Mouse (Mus musculus): ENCODE measurements around the gene Ptbp3. TPM values are rescaled to one million over a fixed set of nuclear protein-coding genes. Genes with fewer than 3 reads are reported as not detected.

The Ptbp3 gene
- polyA plus RNA-seq, 1 experiment from 2014 or later = 30.3 TPM

DNA sequence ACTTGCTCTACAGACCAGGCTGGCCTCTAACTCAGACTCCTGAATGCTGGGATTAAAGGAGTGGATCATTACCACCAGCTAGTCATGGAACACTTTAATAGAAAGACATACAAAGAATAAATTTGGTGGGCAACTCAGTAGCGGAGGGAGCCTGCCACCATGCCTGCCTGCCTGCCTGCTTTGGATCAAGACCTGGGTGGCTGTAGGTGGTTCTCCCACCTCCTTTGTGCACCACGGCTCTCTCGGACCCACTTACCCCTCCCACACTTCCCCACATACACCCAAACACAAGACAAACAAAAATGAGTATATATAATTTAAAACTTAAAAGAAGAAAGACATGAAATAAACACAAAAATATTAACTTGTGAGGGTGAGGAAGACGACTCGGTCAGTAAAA lies 92.1 kb downstream of the Ptbp3 start:
- H3K27me3 ChIP-seq (ENCODE audit: control insufficient read depth, insufficient read depth, low read length) = no peaks in the 10 kb centered on the region
- DNase-seq (ENCODE audit: low spot score) = no peak
- no peaks in the 10 kb centered on the region for H3K36me3 ChIP-seq (ENCODE audit: control insufficient read depth, insufficient read depth, low read length)
- WGBS = 90% methylated on average over 5 of the region's 5 CpGs
- no peaks in the 10 kb centered on the region for H3K4me1 ChIP-seq (replicated peaks; ENCODE audit: control insufficient read depth, insufficient read depth, low read length)
- H3K9ac ChIP-seq (ENCODE audit: low read length) = no peak overlapping the region
- H3K27ac ChIP-seq (ENCODE audit: low read depth, low read length) = no peak overlapping the region
- H3K4me2 ChIP-seq (ENCODE audit: low read depth, low read length, severe bottlenecking) = no peak overlapping the region
- no peak for ATAC-seq (replicated peaks; ENCODE audit: low FRiP score)
- no peaks in the 10 kb centered on the region for H3K9me3 ChIP-seq (ENCODE audit: control insufficient read depth, low read length)
- H3K4me3 ChIP-seq (ENCODE audit: low read depth, low read length) = no peak overlapping the region

DNA sequence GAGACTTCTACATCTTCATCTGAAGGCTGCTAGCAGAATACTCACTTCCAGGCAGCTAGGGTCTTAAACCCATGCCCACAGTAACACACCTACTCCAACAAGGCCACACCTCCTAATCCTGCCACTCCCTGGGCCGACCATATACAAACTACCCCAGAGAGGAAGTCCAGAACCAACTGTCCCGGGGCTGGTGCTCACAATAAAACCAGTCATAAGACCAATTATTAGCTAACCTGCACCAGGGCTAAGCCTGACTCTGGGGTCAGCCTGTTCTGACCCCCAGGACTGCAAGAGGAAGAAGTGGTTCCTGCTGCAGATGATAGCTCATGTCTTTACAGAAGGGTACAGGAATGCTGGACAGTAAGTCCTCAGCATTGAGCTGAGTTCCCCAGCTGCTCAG lies 93.7 kb downstream of the Ptbp3 start:
- H3K9ac ChIP-seq (ENCODE audit: low read length) = no peak overlapping the region
- DNase-seq (ENCODE audit: low spot score) = no peak
- no peak overlapping the region for H3K27ac ChIP-seq (ENCODE audit: low read depth, low read length)
- no peaks in the 10 kb centered on the region for H3K4me1 ChIP-seq (replicated peaks; ENCODE audit: control insufficient read depth, insufficient read depth, low read length)
- no peak overlapping the region for H3K4me2 ChIP-seq (ENCODE audit: low read depth, low read length, severe bottlenecking)
- H3K36me3 ChIP-seq (ENCODE audit: control insufficient read depth, insufficient read depth, low read length) = no peaks in the 10 kb centered on the region
- no peaks in the 10 kb centered on the region for H3K9me3 ChIP-seq (ENCODE audit: control insufficient read depth, low read length)
- H3K4me3 ChIP-seq (ENCODE audit: low read depth, low read length) = no peak overlapping the region
- WGBS = 74% methylated on average over 2 of the region's 2 CpGs
- ATAC-seq (replicated peaks; ENCODE audit: low FRiP score) = no peak
- no peaks in the 10 kb centered on the region for H3K27me3 ChIP-seq (ENCODE audit: control insufficient read depth, insufficient read depth, low read length)

DNA sequence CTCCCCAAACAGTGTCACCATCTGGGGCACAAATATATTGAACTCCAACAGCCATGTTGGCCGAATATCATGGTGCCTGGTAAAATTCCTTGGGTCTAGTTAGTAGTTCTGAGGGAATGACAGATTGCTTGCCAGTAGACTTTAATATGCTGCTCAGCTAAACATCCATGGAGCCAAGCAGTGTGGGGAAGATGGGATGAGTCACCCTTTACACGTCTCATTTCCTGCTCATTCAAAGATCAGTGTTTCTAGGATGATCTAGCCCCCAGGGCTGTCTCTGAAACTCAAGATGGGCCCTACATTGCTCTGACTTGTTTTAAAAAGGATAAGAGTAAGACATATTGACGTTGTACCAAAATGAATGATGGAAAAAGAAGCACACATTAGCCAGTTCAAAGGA lies 95.1 kb downstream of the Ptbp3 start:
- Histone ChIP-seq H3K4me2 (ENCODE audit: low read depth, low read length, severe bottlenecking) (no peak overlapping the region), H3K36me3 (ENCODE audit: control insufficient read depth, insufficient read depth, low read length) (no peaks in the 10 kb centered on the region), H3K27me3 (ENCODE audit: control insufficient read depth, insufficient read depth, low read length) (no peaks in the 10 kb centered on the region), H3K4me1 (replicated peaks; ENCODE audit: control insufficient read depth, insufficient read depth, low read length) (no peaks in the 10 kb centered on the region), H3K27ac (ENCODE audit: low read depth, low read length) (no peak overlapping the region), H3K4me3 (ENCODE audit: low read depth, low read length) (no peak overlapping the region), H3K9ac (ENCODE audit: low read length) (no peak overlapping the region), H3K9me3 (ENCODE audit: control insufficient read depth, low read length) (no peaks in the 10 kb centered on the region)
- no peak for ATAC-seq (replicated peaks; ENCODE audit: low FRiP score)
- no peak for DNase-seq (ENCODE audit: low spot score)
- WGBS = 80% methylated on average over 3 of the region's 3 CpGs

DNA sequence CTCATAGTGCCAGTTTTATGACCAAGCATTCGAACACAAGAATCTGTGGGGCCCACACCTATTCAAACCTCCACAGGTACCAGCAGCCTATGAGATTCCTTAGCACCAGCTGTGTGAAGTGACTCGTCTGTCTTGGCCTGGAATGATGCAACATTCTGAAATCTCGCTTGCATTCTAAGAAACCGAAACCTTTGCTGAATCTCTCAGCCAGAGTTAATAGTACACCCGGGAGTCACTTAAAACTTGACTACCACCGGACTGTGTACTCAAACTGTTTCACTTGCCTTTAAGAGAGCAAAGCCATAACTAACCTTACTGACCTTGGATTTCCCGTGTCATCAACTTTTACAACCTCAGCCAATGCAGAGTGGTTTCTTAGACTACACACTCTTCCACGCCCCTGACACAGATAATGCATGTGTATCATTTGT lies 96.6 kb downstream of the Ptbp3 start:
- Histone ChIP-seq H3K4me1 (replicated peaks; ENCODE audit: control insufficient read depth, insufficient read depth, low read length) (no peaks in the 10 kb centered on the region), H3K4me2 (ENCODE audit: low read depth, low read length, severe bottlenecking) (no peak overlapping the region), H3K36me3 (ENCODE audit: control insufficient read depth, insufficient read depth, low read length) (no peaks in the 10 kb centered on the region), H3K9ac (ENCODE audit: low read length) (no peak overlapping the region), H3K27ac (ENCODE audit: low read depth, low read length) (no peak overlapping the region), H3K9me3 (ENCODE audit: control insufficient read depth, low read length) (no peaks in the 10 kb centered on the region), H3K27me3 (ENCODE audit: control insufficient read depth, insufficient read depth, low read length) (no peaks in the 10 kb centered on the region), H3K4me3 (ENCODE audit: low read depth, low read length) (no peak overlapping the region)
- ATAC-seq (replicated peaks; ENCODE audit: low FRiP score) (no peak), DNase-seq (ENCODE audit: low spot score) (no peak)
- 89% methylated on average over 8 of the region's 8 CpGs for WGBS

DNA sequence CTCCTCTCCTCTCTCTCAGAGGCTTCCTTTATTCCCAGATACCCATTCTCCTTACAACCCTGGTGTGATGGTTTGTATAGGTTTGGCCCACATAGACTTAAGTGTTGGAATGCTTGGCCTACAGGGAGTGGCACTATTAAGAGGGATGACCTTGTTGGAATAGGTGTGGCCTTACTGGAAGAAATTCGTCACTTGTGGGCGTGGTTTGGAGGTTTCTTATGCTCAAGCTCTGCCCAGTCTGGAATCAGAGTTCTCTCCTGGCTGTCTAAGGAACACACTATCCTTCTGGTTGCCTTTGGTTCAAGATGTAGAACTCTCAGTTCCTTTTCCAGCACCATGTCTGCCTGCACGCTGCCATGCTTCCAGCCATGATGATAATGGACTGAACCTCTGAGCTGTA lies 98.3 kb downstream of the Ptbp3 start:
- WGBS = 89% methylated on average over 3 of the region's 3 CpGs
- Histone ChIP-seq H3K36me3 (ENCODE audit: control insufficient read depth, insufficient read depth, low read length) (no peaks in the 10 kb centered on the region), H3K27ac (ENCODE audit: low read depth, low read length) (no peak overlapping the region)

DNA sequence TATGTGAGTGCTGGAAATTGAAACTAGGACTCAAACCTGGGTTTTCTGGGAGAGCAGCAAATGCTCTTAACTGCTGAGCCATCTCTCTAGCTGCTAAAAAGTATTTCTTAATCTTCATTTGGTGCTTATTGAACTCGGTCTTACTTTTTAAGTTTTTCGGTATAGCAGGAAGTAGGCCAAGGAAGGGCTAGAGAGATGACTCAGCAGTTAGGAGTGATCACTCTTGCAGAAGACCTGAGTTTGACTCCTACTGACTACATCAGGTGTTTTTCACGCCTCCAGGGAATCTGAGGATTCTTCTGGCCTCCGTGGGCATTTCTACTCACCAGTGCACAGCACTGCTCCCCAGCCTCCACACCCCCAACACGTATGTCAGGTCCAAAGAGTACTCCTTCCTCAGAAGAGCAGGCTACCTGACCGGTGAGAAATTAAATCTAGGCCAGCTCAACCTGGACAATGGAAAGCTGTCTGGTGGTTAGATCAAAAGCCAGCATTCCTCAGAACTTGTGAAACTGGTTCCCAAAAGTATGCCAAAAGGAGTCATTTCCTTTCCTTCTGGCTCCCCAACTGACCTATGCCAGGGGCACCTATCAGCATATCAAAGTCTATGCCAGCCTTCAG lies 98.8 kb downstream of the Ptbp3 start:
- Histone ChIP-seq H3K4me3 (ENCODE audit: low read depth, low read length) (no peak overlapping the region), H3K27ac (ENCODE audit: low read depth, low read length) (no peak overlapping the region), H3K4me1 (replicated peaks; ENCODE audit: control insufficient read depth, insufficient read depth, low read length) (no peaks in the 10 kb centered on the region), H3K36me3 (ENCODE audit: control insufficient read depth, insufficient read depth, low read length) (no peaks in the 10 kb centered on the region), H3K4me2 (ENCODE audit: low read depth, low read length, severe bottlenecking) (no peak overlapping the region), H3K27me3 (ENCODE audit: control insufficient read depth, insufficient read depth, low read length) (no peaks in the 10 kb centered on the region), H3K9me3 (ENCODE audit: control insufficient read depth, low read length) (no peaks in the 10 kb centered on the region), H3K9ac (ENCODE audit: low read length) (no peak overlapping the region)
- WGBS = 94% methylated on average over 6 of the region's 6 CpGs
- ATAC-seq (replicated peaks; ENCODE audit: low FRiP score) (no peak), DNase-seq (ENCODE audit: low spot score) (no peak)

More for the DNA sequence above, 98.3 kb downstream of the Ptbp3 start:
- H3K9me3 ChIP-seq (ENCODE audit: control insufficient read depth, low read length) = no peaks in the 10 kb centered on the region
- ATAC-seq (replicated peaks; ENCODE audit: low FRiP score) = no peak
- no peak overlapping the region for H3K4me2 ChIP-seq (ENCODE audit: low read depth, low read length, severe bottlenecking)
- H3K27me3 ChIP-seq (ENCODE audit: control insufficient read depth, insufficient read depth, low read length) = no peaks in the 10 kb centered on the region
- H3K9ac ChIP-seq (ENCODE audit: low read length) = no peak overlapping the region
- DNase-seq (ENCODE audit: low spot score) = no peak
- H3K4me1 ChIP-seq (replicated peaks; ENCODE audit: control insufficient read depth, insufficient read depth, low read length) = no peaks in the 10 kb centered on the region
- H3K4me3 ChIP-seq (ENCODE audit: low read depth, low read length) = no peak overlapping the region

DNA sequence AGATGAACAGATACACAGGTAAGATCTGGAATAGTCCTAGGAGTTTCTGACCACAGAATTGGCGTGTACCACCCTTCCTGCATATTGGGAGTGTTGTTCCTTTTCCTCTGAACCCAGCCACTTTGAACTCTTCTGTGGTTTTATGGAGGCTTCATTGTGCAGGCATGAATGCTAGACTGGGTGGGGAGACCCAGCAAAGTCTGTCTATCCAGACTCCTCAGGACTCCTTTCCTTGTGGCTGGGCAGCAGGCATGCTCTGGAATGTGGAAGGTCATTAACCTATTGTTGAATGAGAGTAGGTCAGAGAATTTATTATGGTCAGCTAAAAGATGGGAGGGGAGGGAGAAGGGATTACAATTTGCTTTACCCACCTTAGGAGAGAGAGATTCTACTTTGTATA lies 101.9 kb downstream of the Ptbp3 start:
- WGBS = 59% methylated on average over 1 of the region's 1 CpGs
- Histone ChIP-seq H3K27ac (ENCODE audit: low read depth, low read length) (no peak overlapping the region), H3K4me1 (replicated peaks; ENCODE audit: control insufficient read depth, insufficient read depth, low read length) (no peaks in the 10 kb centered on the region), H3K9me3 (ENCODE audit: control insufficient read depth, low read length) (no peaks in the 10 kb centered on the region), H3K4me3 (ENCODE audit: low read depth, low read length) (no peak overlapping the region), H3K4me2 (ENCODE audit: low read depth, low read length, severe bottlenecking) (no peak overlapping the region), H3K36me3 (ENCODE audit: control insufficient read depth, insufficient read depth, low read length) (no peaks in the 10 kb centered on the region), H3K9ac (ENCODE audit: low read length) (no peak overlapping the region), H3K27me3 (ENCODE audit: control insufficient read depth, insufficient read depth, low read length) (no peaks in the 10 kb centered on the region)
- ATAC-seq (replicated peaks; ENCODE audit: low FRiP score) (no peak), DNase-seq (ENCODE audit: low spot score) (no peak)

DNA sequence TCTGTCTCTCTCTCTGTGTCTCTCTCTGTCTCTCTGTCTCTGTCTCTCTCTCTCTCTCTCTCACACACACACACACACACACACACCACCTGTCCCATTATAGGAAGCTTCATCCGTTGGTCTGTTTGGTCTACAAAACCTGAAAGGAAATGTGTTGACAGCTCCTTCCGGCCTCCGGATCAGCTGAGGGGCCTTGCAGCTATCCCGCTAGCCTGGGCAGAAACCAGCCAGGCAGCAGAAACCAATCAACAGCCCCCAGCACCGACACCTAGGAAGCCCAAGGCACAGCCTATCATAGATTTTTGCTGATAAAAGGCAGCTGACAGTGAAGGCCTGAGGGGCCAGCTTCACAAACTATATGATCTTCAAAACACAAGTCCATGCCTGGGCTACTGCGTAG lies 103.6 kb downstream of the Ptbp3 start:
- H3K27ac ChIP-seq (ENCODE audit: low read depth, low read length) = no peak overlapping the region
- H3K36me3 ChIP-seq (ENCODE audit: control insufficient read depth, insufficient read depth, low read length) = no peaks in the 10 kb centered on the region
- DNase-seq (ENCODE audit: low spot score) (no peak), ATAC-seq (replicated peaks; ENCODE audit: low FRiP score) (no peak)
- no peak overlapping the region for H3K4me3 ChIP-seq (ENCODE audit: low read depth, low read length)
- WGBS = 82% methylated on average over 6 of the region's 6 CpGs
- no peak overlapping the region for H3K9ac ChIP-seq (ENCODE audit: low read length)
- H3K9me3 ChIP-seq (ENCODE audit: control insufficient read depth, low read length) = no peaks in the 10 kb centered on the region
- H3K4me1 ChIP-seq (replicated peaks; ENCODE audit: control insufficient read depth, insufficient read depth, low read length) = no peaks in the 10 kb centered on the region
- H3K4me2 ChIP-seq (ENCODE audit: low read depth, low read length, severe bottlenecking) = no peak overlapping the region
- H3K27me3 ChIP-seq (ENCODE audit: control insufficient read depth, insufficient read depth, low read length) = no peaks in the 10 kb centered on the region

DNA sequence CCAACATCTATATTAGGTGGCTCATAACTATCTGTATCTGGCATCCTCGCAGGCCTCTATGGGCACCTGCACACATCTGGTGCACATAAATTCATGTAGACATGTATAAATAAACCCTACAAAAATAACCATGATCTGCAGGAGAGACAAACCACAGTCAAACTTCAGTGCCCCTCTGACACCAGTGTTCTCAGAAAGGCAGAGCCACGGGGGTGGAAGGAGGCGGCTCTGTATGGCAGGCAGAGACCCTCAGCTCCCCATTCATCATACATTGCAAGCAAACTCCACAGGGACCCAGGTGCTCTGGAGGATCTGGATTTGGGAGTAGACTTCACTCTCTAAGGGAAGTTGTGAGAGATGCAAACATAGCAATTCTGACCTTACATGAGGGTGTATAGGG lies 104.2 kb downstream of the Ptbp3 start:
- 90% methylated on average over 3 of the region's 3 CpGs for WGBS
- no peaks in the 10 kb centered on the region for H3K4me1 ChIP-seq (replicated peaks; ENCODE audit: control insufficient read depth, insufficient read depth, low read length)

More for the DNA sequence above, 104.2 kb downstream of the Ptbp3 start:
- Histone ChIP-seq H3K4me2 (ENCODE audit: low read depth, low read length, severe bottlenecking) (no peak overlapping the region), H3K27me3 (ENCODE audit: control insufficient read depth, insufficient read depth, low read length) (no peaks in the 10 kb centered on the region), H3K27ac (ENCODE audit: low read depth, low read length) (no peak overlapping the region), H3K9ac (ENCODE audit: low read length) (no peak overlapping the region), H3K4me3 (ENCODE audit: low read depth, low read length) (no peak overlapping the region), H3K36me3 (ENCODE audit: control insufficient read depth, insufficient read depth, low read length) (no peaks in the 10 kb centered on the region), H3K9me3 (ENCODE audit: control insufficient read depth, low read length) (no peaks in the 10 kb centered on the region)
- ATAC-seq (replicated peaks; ENCODE audit: low FRiP score) = no peak
- no peak for DNase-seq (ENCODE audit: low spot score)

Data from forebrain, embryonic 11.5 days (tissue).